Mouse (Mus musculus): ENCODE data around the gene Tmem110.

Tmem110 gene

DNA sequence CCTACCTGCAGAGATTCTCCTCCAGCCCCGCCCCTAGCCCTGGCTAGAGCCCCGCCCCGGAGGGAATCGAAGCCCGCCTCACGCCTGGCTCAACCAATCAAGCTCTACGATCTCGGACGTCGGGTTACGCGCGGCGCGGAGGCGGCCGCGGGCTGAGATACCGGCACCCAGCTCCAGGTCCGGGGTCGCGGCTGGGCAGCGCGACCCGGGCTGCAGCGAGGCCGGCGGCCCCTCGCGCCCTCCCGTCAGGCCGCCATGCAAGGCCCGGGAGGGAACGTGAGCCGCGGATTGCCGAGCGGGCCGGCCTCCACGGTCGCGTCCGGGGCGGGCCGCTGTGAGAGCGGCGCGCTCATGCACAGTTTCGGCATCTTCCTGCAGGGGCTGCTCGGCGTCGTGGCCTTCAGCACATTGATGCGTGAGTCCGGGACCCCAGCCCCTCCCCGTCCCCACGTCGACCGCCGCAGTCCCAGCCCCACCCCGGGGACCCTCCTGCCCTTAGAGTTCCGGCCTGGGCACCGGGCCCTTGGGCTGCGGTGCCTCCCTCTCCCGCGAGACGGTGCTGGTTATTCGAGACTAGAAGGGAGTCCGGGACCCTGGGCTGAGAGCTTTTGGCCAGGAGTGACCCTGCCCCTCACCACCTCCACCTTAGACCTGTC lies at the start of gene Tmem110:
TSS of gene Tmem110 (plus strand) at position 115 of the 656 bp plus-strand sequence.
- DNase-seq (ENCODE audit: low spot score) = peak; percentile 74

DNA sequence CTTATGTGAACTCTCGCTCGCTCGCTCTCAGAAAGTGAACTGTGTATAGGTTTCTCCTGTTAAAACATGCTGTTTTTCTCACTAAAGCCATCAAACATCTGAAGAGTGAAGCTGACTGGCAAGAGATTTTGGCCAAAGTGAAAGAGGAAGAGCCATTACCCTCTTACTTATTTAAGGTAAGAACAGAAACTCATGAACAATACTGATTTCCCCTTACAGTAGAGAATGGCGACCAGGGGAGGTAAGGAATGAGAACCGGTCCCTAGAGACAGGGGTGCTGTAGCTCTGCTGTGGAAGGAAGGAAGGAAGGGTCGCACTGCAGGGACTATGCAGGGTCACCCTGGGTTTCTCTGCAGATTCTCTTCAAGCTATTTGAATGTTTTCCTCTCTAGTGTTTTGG lies 40.8 kb upstream of the Tmem110 start:
- DNase-seq (ENCODE audit: low spot score) = no peak

GRCm38 (mm10) chr14:30789471-30789870 lies 35.9 kb upstream of the Tmem110 start:
- DNase-seq (ENCODE audit: low spot score) = no peak

DNA sequence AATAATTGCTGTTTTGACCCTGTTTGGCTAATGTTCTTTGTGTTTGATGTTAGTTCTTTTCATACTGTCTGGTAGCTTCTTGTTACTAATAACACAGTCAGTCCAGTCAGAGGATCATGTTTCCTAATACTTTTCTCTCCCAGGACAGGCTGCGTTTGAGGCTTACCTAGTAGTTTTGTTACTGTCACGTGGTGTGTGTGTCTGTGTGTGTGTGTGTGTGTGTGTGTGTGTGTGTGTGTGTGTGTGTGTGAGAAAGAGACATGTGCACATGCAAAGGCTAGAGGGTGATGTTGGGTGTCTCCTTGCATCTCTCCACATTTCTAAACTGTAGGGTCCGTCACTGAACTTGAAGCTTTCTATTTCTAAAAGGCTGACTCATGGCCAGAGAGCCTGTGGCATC lies 32.5 kb upstream of the Tmem110 start:
- DNase-seq (ENCODE audit: low spot score) = no peak

DNA sequence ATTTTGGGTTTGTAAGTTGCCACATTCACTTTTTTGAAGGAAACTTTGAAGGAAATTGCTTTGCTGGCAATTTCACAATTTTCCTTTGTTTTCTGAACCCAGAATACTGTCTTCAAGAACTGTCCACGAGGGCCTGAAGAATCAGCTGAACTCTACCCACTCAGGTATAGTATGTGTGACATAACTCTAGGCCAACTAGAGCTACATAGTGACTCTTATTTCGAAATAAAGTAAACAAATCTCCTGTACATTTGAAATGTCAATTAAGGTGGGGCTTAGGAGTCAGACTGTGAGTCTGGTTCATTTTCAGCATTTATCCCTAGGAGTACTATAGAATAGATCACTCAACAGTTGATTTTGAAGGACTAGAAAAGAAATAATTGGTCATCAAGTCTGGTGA lies 23.6 kb upstream of the Tmem110 start:
- no peak for DNase-seq (ENCODE audit: low spot score)

DNA sequence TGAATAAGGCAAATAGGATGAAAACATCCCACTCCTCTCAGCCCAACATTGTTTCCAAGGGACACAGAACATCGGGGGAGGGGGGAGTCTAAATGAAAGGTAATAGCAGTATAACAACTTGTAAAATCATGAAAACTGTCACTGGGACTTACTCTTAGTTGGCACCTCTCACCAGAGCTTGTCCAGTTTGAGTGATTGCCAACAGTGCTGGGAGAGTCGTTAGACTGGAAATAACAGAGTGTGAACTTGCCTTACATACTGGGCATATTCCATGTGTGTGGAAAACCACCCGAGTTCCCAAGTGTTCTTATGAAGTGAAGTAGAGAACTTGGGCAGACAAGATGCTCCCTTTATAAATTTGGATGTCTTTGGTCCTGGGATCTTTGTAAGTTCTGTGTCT lies 4.3 kb upstream of the Tmem110 start:
- no peak for DNase-seq (ENCODE audit: low spot score)

GRCm38 (mm10) chr14:30824456-30824995 lies 864 bp upstream of the Tmem110 start:
- DNase-seq (ENCODE audit: low spot score) = no peak

- DNase-seq (ENCODE audit: low spot score) = no peak
These were observed 342 bp upstream of the Tmem110 start for GRCm38 (mm10) chr14:30825021-30825475.

DNA sequence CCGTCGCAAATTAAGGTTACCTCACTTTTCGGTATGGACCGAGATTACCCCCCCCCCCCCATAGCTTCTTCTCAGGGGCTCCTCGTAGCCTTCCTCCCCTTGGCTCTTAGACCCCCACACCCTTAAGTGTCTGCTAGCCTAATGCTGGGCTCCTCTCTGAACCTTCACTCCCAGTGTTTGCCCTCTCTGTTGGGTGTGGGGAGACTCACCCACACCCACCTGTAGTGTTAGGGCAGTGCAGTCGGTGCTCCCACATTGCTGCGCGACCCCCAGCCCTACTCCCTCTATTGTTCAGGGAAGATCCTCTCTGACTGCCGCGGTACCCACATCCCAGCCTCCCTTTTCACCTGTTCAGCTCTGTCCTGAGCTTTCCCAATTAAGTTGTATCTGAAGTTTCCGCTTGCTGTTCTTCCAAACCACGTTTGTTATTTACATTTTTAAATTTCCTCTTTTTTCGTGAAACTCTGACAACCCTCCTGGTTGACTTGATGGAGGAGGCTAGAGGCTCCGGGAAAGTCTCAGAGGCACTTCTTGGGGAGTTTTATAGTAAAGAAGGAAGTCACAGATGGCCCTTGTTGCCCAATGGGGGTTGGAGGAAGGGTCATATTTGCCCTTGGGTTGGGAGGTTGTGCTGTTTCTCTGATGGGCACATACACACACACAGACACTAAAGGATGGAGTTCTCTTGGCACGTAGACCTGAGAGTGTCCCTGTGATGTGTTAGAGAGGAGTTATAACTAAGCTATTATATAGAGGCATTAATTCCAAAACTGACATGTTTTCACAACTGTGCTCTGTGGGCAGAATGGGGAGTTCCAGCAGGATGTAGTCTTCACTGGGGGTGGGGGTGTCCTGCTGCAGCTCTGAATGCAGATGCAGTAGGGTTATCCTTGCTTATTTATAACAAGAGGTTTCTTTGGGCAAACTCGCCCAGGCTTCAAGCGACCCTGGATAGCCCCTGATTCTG lies 1.1 kb downstream of the Tmem110 start:
- no peak for DNase-seq (ENCODE audit: low spot score)

- DNase-seq (ENCODE audit: low spot score) = no peak
These were observed 2.1 kb downstream of the Tmem110 start for GRCm38 (mm10) chr14:30827480-30827879.

GRCm38 (mm10) chr14:30828077-30828476 lies 2.7 kb downstream of the Tmem110 start:
- DNase-seq (ENCODE audit: low spot score) = no peak

DNA sequence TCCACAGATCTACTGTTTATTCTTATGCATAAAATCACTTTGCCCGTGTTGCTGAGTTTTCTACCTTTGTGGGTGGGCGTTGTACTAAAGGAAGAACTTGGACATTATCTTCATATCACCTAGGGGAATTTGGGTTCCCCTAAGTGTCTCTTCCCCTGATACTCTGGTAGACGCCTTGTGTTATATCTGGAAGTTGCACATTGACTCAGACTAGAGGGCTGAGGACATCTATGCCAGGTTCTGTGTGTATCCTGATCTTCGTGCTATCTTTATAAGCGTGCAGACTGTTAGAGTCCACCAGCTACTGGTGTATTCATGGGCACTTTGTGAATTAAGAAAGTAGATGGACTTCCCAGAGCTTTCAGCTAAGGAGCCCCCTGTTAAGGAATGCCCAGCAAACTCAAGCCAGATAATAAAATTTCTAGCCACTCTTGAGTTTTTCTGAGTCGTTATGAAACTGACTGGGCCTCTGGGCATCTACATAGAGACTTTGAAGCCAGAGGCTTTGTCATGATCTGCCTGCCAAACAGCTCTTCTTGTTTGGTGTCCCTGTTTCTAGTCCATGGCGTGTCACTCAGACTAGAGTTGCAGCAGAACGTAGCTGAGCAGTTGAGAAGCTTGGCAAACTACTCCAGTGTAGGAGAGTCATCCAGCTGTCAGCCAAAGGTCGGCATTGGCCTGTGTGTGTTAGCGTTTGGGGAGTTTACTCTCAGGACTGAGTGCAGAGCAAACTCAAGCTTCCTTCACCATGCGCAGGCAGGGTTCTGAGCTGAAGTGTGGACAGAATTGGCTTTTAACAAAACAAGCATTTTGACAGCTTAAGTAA lies 3.5 kb downstream of the Tmem110 start:
- DNase-seq (ENCODE audit: low spot score) = no peak

GRCm38 (mm10) chr14:30837416-30837996 lies 12.1 kb downstream of the Tmem110 start:
- no peak for DNase-seq (ENCODE audit: low spot score)

- no peak for DNase-seq (ENCODE audit: low spot score)
These were observed 18.3 kb downstream of the Tmem110 start for GRCm38 (mm10) chr14:30843701-30844100.

- no peak for DNase-seq (ENCODE audit: low spot score)
These were observed 25.1 kb downstream of the Tmem110 start for GRCm38 (mm10) chr14:30850504-30850903.

DNA sequence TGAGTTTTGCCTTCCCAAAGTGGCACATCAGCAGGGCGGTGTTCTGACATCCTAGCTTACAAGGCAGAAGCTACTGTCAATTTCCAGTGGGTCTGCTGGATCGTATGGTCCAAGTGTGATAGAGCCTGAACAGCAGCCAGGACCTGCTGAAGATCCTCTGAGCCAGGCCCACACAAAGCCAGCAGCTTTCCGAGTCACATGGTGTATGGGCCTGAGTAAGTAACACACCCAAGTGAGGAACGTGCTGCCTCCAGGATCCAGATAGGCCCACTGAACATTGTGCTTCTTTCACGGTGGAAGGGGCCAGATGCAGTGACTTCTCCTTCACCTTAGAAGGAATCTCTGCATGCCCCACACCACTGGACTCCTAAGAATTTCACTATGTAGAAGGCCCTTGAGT lies 26.9 kb downstream of the Tmem110 start:
- no peak for DNase-seq (ENCODE audit: low spot score)

DNA sequence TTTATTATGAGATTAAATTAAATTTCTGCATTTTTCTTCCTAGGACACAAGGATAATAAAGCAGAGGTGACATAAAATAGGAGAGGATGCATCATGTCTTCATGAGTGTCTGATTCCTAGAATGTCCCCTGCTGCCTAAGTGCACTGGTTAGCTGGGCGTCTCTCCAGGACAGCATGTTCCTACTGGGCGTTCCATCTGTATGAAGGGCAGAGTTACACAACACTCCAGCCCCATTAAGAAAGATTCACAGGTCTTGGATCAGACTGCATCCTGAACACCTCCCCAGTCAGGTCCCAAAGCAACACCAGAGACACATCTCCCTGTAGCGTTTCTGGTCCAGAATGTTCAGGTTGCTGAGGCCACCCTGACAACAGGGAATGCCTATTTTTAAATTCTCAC lies 29.9 kb downstream of the Tmem110 start:
- DNase-seq (ENCODE audit: low spot score) = no peak

- no peak for DNase-seq (ENCODE audit: low spot score)
These were observed 31.6 kb downstream of the Tmem110 start for GRCm38 (mm10) chr14:30856885-30857507.

GRCm38 (mm10) chr14:30857990-30858389 lies 32.6 kb downstream of the Tmem110 start:
- DNase-seq (ENCODE audit: low spot score) = no peak

DNA sequence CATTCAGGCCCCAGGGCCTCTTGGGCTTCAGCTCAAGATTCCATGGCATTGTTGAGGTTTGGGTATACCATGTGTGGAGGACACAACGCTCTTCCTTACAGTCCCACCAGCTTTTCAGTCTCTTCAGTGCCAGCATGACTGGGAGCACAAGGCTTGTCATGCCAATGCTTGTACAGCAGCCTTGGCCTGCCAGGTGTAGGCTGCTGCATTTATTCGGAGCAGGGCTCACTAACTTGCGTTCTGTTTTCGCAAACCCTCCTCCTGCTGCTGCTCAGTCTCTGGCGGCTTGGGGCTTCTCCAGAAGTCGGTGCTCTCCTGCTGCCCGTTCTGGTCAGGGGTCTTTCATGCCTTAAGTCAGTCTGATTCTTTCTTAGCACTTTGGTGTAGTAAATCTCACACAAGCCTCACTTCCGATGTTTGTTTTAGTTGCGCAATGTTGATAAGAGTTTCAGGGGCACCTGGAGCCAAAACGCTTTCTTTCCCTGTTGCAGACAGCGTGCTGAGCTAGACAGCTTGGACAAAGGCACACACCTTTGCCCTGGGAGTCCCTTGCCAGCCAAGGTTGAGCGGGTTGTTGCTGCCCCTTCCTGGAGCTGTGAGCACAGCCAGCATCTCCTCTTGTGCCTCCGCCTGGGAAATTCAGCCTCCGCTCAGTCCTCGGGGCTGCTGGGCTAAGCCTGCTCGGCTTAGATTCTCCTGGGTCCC lies 36.2 kb downstream of the Tmem110 start:
- DNase-seq (ENCODE audit: low spot score) = no peak

- no peak for DNase-seq (ENCODE audit: low spot score)
These were observed 37.0 kb downstream of the Tmem110 start for GRCm38 (mm10) chr14:30862368-30862767.

Data from MN1 (cell line).